Mouse (Mus musculus) limb, embryonic 14.5 days (tissue): ENCODE data around the gene Ssr4. TPM values are rescaled to one million over a fixed set of nuclear protein-coding genes. Genes with fewer than 3 reads are reported as not detected.

Source experiments
- ATAC-seq: fragments of 200-750 bp; cut with Nextera tagmentation; 2 replicates; pipeline ENCODE4 v1.8.0; 2017; ENCODE audit warnings: low read depth, moderate number of reproducible peaks, moderate TSS enrichment; ENCODE audit not compliant: low FRiP score
- DNase-seq: peaks from one replicate; pipeline ENCODE4 v3.0.0-alpha.2; 2015; ENCODE audit warnings: low spot score
- H3K27ac ChIP-seq: fragments of 300-500 bp; sonication (generic); replicated peaks from 2 replicates; pipeline ENCODE4 v1.5.1; 2014; ENCODE audit warnings: low read depth, mild to moderate bottlenecking, low read length, moderate library complexity, mixed read lengths
- H3K27me3 ChIP-seq: fragments of 300-500 bp; sonication (generic); 2 replicates; pipeline ENCODE4 v1.6.1; 2014; ENCODE audit warnings: low read length, mixed read lengths; ENCODE audit not compliant: control insufficient read depth, insufficient read depth
- H3K36me3 ChIP-seq: fragments of 300-500 bp; sonication (generic); 2 replicates; pipeline ENCODE4 v1.6.1; 2014; ENCODE audit warnings: mild to moderate bottlenecking, low read length, moderate library complexity, mixed read lengths; ENCODE audit not compliant: control insufficient read depth, insufficient read depth
- H3K4me1 ChIP-seq: fragments of 300-500 bp; sonication (generic); 2 replicates; pipeline ENCODE4 v1.6.1; 2014; ENCODE audit warnings: antibody characterized with exemption, low read length, mixed read lengths; ENCODE audit not compliant: control insufficient read depth, insufficient read depth
- H3K4me2 ChIP-seq: fragments of 300-500 bp; sonication (generic); replicated peaks from 2 replicates; pipeline ENCODE4 v1.6.1; 2014; ENCODE audit warnings: low read depth, mild to moderate bottlenecking, low read length, moderate library complexity; ENCODE audit not compliant: severe bottlenecking
- H3K4me3 ChIP-seq: fragments of 300-500 bp; sonication (generic); replicated peaks from 2 replicates; pipeline ENCODE4 v1.5.1; 2014; ENCODE audit warnings: low read length
- H3K9ac ChIP-seq: fragments of 300-500 bp; sonication (generic); 2 replicates; pipeline ENCODE4 v1.6.1; 2014; ENCODE audit warnings: mild to moderate bottlenecking, low read depth, low read length, moderate library complexity; ENCODE audit not compliant: severe bottlenecking
- H3K9me3 ChIP-seq: fragments of 300-500 bp; sonication (generic); 2 replicates; pipeline ENCODE4 v1.6.1; 2016; ENCODE audit warnings: low read length; ENCODE audit not compliant: control insufficient read depth
- POLR2A ChIP-seq: fragments of 200-500 bp; IDR thresholded peaks from 2 replicates; pipeline ENCODE4 v1.8.0; 2012; ENCODE audit warnings: inconsistent platforms, mild to moderate bottlenecking, moderate library complexity, borderline replicate concordance; ENCODE audit not compliant: insufficient read depth, insufficient read length; ENCODE audit errors: extremely low read depth
- WGBS: fragments of 180-500 bp; shearing (Covaris S2); extraction: QIAGEN DNeasy Blood & Tissue Kit; methylation state at CpG from one replicate; pipeline ENCODE4 v1.1.7; 2014; 5-methylcytosine and 5-hydroxymethylcytosine counted together
- polyA plus RNA-seq, 2 experiments: library from polyadenylated mRNA; depleted of rRNA in 1 of 2; stranded (reverse) in 1 of 2; unstranded in 1 of 2; fragments of >200 nt; fragmentation: Nextera tagmentation in 1 of 2; extraction: Ambion mirVana in 1 of 2; gene quantifications; 2 replicates each; pipeline versions ENCODE4 v1.2.1 to v1.2.3; 2012 to 2014

The Ssr4 gene
- polyA plus RNA-seq, 2 experiments: 284 to 292 TPM

DNA sequence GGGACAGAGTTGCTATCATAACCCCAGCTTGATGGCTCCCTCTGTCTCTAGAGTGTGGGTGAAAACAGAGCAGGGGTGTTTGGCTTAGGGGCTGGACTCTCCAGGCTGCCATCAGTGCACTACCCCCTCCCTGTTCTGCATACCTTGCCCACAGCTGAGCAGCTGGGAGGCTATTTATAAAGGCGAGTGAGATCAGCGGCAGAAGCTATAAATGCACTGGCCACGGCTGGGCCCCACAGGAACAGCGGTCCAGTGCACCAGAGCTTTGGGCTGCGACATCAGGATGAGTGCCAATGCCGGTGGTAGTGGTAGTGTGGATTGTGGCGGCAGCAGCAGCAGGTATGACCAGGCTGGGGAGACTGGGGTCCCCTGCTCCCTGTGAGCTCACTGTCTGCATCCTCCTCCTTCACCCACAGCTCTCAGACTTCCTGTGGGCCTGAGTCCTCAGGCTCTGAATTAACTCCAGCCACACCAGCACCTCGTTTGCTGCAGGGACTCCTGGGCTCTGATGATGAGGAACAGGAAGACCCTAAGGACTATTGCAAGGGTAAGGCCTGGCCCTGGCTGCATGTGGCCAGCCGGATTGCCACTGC is 12.6 kb upstream of the Ssr4 start, which contains the start of gene Srpk3:
Gene Srpk3, plus strand, starts transcription at position 238 of the 593 bp plus-strand sequence.
- no peak within 1 kb of the TSS for H3K4me3 ChIP-seq
- H3K4me1 ChIP-seq: no peaks in the 10 kb centered on the region
- DNase-seq: no peak
- H3K9me3 ChIP-seq: no peaks in the 10 kb centered on the region
- no peak within 1 kb of the TSS for H3K4me2 ChIP-seq
- H3K27ac ChIP-seq: no peak within 1 kb of the TSS; the same call in 1 of the 2 replicates
- 0 out of 2 replicates have a peak within 1 kb of the TSS, but pooled peaks have one; percentile 21 for H3K9ac ChIP-seq
- 37% methylated on average over 9 of the region's 9 CpGs for WGBS
- H3K36me3 ChIP-seq: peaks cover 10% of the 10 kb centered on the region
- ATAC-seq: peak; percentile 53
- no peaks in the 10 kb centered on the region for H3K27me3 ChIP-seq
- no peak for TF ChIP-seq POLR2A

DNA sequence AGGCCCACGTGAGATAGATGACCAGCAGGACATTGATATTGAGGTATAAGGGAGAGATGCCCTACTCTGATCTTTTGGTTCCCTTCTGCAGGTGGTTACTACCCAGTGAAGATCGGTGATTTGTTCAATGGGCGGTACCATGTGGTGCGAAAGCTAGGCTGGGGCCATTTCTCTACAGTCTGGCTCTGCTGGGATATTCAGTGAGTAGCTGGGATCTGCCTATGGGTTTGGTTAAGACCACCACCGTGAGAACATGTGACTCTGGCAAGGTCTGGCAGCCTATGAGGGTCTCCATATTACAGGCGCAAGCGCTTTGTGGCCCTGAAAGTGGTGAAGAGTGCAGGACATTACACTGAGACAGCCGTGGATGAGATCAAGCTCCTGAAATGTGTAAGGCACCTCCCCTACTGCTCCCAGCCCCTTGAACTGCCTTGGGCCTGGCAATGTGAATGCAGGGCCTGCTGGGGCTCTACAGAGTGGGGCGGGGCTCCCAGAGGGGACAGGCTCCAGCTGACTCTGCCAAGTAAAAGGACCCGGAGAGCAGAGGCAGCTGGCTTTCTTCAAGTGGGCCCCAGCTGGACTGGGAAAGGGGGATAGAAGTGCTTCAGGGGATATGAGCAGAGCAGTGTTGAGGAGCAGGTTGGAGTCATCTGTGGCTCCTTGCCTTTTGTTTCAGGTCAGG is 11.9 kb upstream of the Ssr4 start:
- Histone ChIP-seq H3K4me2 (no peak overlapping the region), H3K9ac (0 out of 2 replicates have a peak overlapping the region, but pooled peaks have one; percentile 21), H3K9me3 (no peaks in the 10 kb centered on the region), H3K27me3 (no peaks in the 10 kb centered on the region), H3K27ac (no peak overlapping the region), H3K4me3 (no peak overlapping the region), H3K4me1 (no peaks in the 10 kb centered on the region), H3K36me3 (peaks cover 15% of the 10 kb centered on the region)
- no peak for TF ChIP-seq POLR2A
- WGBS: 64% methylated on average over 10 of the region's 10 CpGs
- ATAC-seq: peak; percentile 48
- DNase-seq: no peak

DNA sequence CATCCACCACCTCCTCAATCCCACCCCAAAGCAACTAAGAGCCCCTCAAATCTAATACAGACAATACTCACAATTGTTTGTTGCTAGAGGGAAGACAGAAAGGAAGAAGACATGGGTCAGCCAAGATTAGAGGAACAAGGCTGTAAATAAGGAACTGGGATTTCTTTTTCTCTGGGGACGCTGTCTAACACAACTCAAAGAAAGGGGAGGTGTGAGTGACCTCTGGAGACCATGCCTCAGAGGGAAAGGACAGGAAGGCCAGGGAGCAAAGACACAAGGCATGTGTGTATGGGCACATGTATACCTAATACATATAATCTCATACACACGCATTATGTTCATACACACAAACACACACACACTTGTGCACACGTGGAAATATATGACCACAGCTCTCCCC is 4.6 kb upstream of the Ssr4 start:
- ATAC-seq (no peak), DNase-seq (no peak)
- no peaks in the 10 kb centered on the region for H3K4me1 ChIP-seq
- H3K9ac ChIP-seq: no peak overlapping the region
- no peak for TF ChIP-seq POLR2A
- no peaks in the 10 kb centered on the region for H3K27me3 ChIP-seq
- no peak overlapping the region for H3K4me2 ChIP-seq
- H3K27ac ChIP-seq: no peak overlapping the region
- 79% methylated on average over 3 of the region's 3 CpGs for WGBS
- no peak overlapping the region for H3K4me3 ChIP-seq
- H3K36me3 ChIP-seq: peaks cover 33% of the 10 kb centered on the region
- no peaks in the 10 kb centered on the region for H3K9me3 ChIP-seq

DNA sequence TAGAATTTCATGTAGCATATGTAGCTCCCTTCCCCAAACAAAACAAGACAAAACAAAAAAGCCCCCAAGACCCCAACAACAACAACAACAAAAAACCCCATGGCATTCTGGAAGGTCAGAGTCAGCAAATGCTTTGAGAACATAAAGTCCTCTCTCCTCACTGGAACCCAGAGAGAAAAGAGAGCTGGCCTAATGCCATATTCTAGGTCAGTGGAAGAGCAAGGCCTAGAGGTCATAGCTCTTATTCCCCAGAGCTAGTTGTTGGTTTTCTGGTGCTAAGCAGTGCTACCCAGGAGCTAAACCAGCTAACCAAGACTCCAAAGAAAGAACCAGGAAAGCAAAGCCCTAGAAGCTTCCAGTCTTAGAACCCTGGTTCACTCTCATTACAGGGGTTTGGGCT is 1.2 kb upstream of the Ssr4 start:
- Histone ChIP-seq H3K36me3 (peaks cover 21% of the 10 kb centered on the region), H3K9me3 (no peaks in the 10 kb centered on the region), H3K27me3 (no peaks in the 10 kb centered on the region), H3K9ac (peak overlapping the region; percentile 60), H3K4me2 (peak overlapping the region; percentile 40), H3K4me3 (peak overlapping the region; percentile 56), H3K27ac (no peak overlapping the region; the same call in 1 of the 2 replicates), H3K4me1 (no peaks in the 10 kb centered on the region)
- ATAC-seq: no peak
- DNase-seq: no peak
- TF ChIP-seq POLR2A: no peak

DNA sequence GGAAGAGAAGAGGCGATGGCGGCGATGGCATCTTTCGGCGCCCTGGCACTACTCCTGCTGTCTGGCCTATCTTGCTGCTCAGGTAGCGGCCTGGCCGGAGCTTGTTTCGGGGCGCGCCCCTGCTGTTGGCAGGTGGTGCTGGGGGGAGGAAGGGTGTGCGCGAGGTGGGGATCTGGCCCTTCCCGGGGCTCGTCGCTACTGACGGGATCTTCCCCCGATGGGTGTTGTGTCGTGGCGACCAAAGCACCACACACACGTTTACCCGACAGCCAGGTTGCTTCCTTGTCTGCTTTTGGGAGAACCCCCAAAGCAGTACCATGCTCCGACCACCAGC is 364 bp downstream of the Ssr4 start:
- Histone ChIP-seq H3K9ac (peak overlapping the region; percentile 70), H3K4me2 (peak overlapping the region; percentile 54), H3K27me3 (no peaks in the 10 kb centered on the region), H3K4me3 (peak overlapping the region; percentile 56), H3K4me1 (no peaks in the 10 kb centered on the region), H3K36me3 (peaks cover 12% of the 10 kb centered on the region), H3K27ac (peak overlapping the region; percentile 90), H3K9me3 (no peaks in the 10 kb centered on the region)
- WGBS: 27% methylated on average over 20 of the region's 22 CpGs
- TF ChIP-seq POLR2A: no peak
- DNase-seq: no peak
- peak; percentile 9; the same call in 1 of the 2 replicates for ATAC-seq
